Mouse (Mus musculus) midbrain, embryonic 16.5 days (tissue): Measurements from ENCODE around the gene Tex44. TPM values are rescaled to one million over a fixed set of nuclear protein-coding genes. Genes with fewer than 3 reads are reported as not detected.

ENCODE experiments used
- ATAC-seq: fragments of 200-750 bp; cut with Nextera tagmentation; 2 replicates; pipeline ENCODE4 v1.8.0; 2017; ENCODE audit warnings: moderate TSS enrichment
- H3K27ac ChIP-seq: fragments of 300-500 bp; sonication (generic); 2 replicates; pipeline ENCODE4 v1.5.1; 2014; ENCODE audit warnings: mild to moderate bottlenecking, low read length, mixed read lengths
- H3K27me3 ChIP-seq: fragments of 300-500 bp; sonication (generic); 2 replicates; pipeline ENCODE4 v1.6.1; 2014; ENCODE audit warnings: low read depth, low read length, mixed read lengths; ENCODE audit not compliant: control insufficient read depth, insufficient read depth
- H3K36me3 ChIP-seq: fragments of 300-500 bp; sonication (generic); 2 replicates; pipeline ENCODE4 v1.6.1; 2014; ENCODE audit warnings: mild to moderate bottlenecking, low read length, moderate library complexity, mixed read lengths; ENCODE audit not compliant: control insufficient read depth, insufficient read depth
- H3K4me1 ChIP-seq: fragments of 300-500 bp; sonication (generic); 2 replicates; pipeline ENCODE4 v1.6.1; 2014; ENCODE audit warnings: mild to moderate bottlenecking, low read length, mixed read lengths; ENCODE audit not compliant: control insufficient read depth, insufficient read depth
- H3K4me2 ChIP-seq: fragments of 300-500 bp; sonication (generic); 2 replicates; pipeline ENCODE4 v1.6.1; 2014; ENCODE audit warnings: mild to moderate bottlenecking, low read length, mixed read lengths
- H3K4me3 ChIP-seq: fragments of 300-500 bp; sonication (generic); 2 replicates; pipeline ENCODE4 v1.5.1; 2014; ENCODE audit warnings: low read depth, mild to moderate bottlenecking, low read length, moderate library complexity, mixed read lengths
- H3K9ac ChIP-seq: fragments of 300-500 bp; sonication (generic); 2 replicates; pipeline ENCODE4 v1.6.1; 2014; ENCODE audit warnings: low read depth, low read length, mixed read lengths
- H3K9me3 ChIP-seq: fragments of 300-500 bp; sonication (generic); replicated peaks from 2 replicates; pipeline ENCODE4 v1.6.1; 2014; ENCODE audit warnings: mild to moderate bottlenecking, low read length, mixed read lengths; ENCODE audit not compliant: control insufficient read depth, poor library complexity, severe bottlenecking
- WGBS: fragments of 180-500 bp; shearing (Covaris S2); extraction: QIAGEN DNeasy Blood & Tissue Kit; methylation state at CpG from one replicate; pipeline ENCODE4 v1.1.7; 2014; 5-methylcytosine and 5-hydroxymethylcytosine counted together
- polyA plus RNA-seq: library from polyadenylated mRNA; unstranded; fragments of >200 nt; fragmentation: Nextera tagmentation; extraction: Ambion mirVana; gene quantifications from 2 replicates; pipeline ENCODE4 v1.2.1, GENCODE M21; 2015

Gene Tex44
- polyA plus RNA-seq, 1 experiment from 2014 or later = not detected

DNA sequence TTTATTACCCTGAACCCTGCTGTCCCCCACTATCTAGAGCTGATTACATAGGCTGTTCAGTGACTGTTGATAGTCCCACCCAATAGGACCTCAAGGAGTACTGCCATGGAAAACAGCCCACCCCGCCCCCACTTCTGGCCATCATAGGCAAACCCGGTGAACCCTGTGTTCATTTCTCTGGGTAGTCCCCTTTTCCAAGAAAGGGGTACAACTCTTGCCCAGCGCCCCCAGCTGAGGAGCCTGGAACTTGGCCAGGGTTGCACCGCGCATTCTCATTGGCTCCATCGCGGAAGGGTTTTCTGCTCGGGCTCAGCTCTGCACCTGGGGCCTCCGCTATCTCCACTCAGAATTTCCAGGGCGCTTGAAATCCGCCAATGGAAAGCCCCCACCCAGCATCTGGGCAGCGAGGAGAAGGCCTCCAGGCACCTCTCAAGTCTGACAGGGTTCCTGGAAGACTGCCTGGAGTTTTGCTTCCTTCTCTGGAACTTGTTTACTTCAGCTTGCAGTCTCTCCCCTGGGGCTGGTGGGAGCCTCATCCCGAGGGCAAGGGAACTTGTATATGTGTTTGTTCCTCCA, 21.6 kb downstream of the Tex44 start:
- no peaks in the 10 kb centered on the region for H3K27me3 ChIP-seq
- no peak overlapping the region for H3K4me2 ChIP-seq
- peak overlapping the region; percentile 33; the same call in 1 of the 2 replicates for H3K27ac ChIP-seq
- H3K4me1 ChIP-seq = peaks cover 13% of the 10 kb centered on the region
- ATAC-seq = no peak
- no peaks in the 10 kb centered on the region for H3K9me3 ChIP-seq
- H3K9ac ChIP-seq = peak overlapping the region; percentile 30; the same call in 1 of the 2 replicates
- H3K36me3 ChIP-seq = no peaks in the 10 kb centered on the region
- H3K4me3 ChIP-seq = no peak overlapping the region
- 44% methylated on average over 13 of the region's 13 CpGs for WGBS

DNA sequence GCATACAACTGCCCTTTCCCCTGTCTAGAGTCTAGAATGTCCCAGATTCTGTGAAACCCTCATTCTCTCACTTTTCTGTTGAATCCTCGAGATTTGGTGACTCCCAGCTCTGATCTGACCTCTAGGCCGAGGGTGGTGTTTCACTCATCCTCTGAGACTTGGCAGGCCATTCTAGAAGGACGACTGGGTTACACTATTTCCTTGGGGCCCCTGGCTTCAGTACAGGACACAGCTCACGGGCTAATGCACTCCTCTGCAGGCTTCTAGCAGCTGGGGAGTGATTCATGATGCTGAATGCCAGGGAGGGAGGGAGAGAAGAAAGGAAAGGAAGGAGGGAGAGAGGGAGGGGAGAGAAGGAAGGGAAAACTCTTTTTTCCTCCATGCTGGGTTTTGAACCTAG, 22.1 kb downstream of the Tex44 start:
- H3K9ac ChIP-seq = 0 out of 2 replicates have a peak overlapping the region, but pooled peaks have one; percentile 30
- H3K9me3 ChIP-seq = no peaks in the 10 kb centered on the region
- H3K36me3 ChIP-seq = no peaks in the 10 kb centered on the region
- no peaks in the 10 kb centered on the region for H3K27me3 ChIP-seq
- no peak for ATAC-seq
- WGBS = 32% methylated on average over 4 of the region's 4 CpGs
- H3K27ac ChIP-seq = no peak overlapping the region
- peaks cover 9% of the 10 kb centered on the region for H3K4me1 ChIP-seq
- no peak overlapping the region for H3K4me2 ChIP-seq
- no peak overlapping the region for H3K4me3 ChIP-seq

DNA sequence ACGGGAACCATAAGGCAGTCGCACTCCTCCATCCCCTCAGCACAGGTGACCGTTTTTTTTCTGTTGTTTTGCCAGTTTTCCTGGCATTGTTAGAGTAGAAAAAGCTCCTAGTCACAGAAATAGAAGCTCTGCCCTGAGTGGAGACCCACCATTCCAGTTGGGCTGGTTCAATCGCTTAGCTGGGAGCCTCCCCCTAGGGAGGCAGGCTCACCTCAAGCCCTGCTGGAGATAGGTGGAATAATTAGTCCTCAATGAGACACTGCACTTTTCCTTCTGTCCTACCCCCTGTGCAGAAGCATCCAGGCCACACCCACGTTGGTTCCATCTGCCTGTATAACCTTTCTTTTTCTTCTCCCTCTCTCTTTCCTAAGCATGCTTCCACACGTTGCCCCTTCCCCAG, 23.8 kb downstream of the Tex44 start:
- Histone ChIP-seq H3K9me3 (no peaks in the 10 kb centered on the region), H3K9ac (no peak overlapping the region), H3K4me2 (no peak overlapping the region), H3K27ac (no peak overlapping the region), H3K4me1 (no peaks in the 10 kb centered on the region), H3K36me3 (no peaks in the 10 kb centered on the region), H3K4me3 (no peak overlapping the region), H3K27me3 (no peaks in the 10 kb centered on the region)
- 50% methylated on average over 6 of the region's 6 CpGs for WGBS
- no peak for ATAC-seq

- Histone ChIP-seq H3K4me2 (no peak overlapping the region), H3K9ac (no peak overlapping the region)
- WGBS = 72% methylated on average over 5 of the region's 5 CpGs
Observed at GRCm38 (mm10) chr1:86452713-86453112, 26.6 kb downstream of the Tex44 start.

DNA sequence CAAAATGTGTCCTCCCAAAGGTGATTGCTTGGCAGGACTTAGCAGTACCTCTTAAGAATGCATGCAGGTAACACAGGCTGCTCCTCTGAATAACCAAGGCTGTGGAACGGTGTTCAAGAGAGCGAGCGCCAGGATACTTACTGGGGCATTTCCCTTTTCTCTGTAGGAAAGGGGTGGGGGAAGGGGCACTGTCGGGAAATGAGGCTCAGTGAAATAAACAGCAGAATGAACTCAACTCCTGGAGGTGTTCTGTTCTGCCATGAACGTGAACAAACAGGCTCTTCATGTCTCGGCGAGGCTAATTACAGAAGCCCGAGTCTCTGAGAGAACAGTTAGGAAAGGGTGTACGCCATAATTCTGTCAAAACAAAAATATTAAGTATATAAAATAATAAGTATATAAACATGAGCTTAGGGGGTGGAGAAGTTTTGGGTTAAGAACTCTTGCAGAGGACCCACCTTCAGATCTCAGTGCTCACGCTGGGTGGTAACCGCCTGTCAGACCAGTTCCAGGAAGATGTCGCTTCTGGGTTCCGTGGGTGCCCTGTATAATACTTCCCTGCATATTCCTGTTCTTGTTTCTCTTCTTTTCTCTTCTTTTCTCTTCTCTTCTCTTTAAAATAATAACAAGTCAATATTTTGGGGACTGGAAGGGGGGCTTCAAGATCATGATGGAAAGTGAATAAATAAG, 30.9 kb downstream of the Tex44 start:
- Histone ChIP-seq H3K4me3 (no peak overlapping the region), H3K4me1 (no peaks in the 10 kb centered on the region), H3K9me3 (no peaks in the 10 kb centered on the region), H3K27ac (no peak overlapping the region), H3K4me2 (no peak overlapping the region), H3K9ac (no peak overlapping the region), H3K27me3 (no peaks in the 10 kb centered on the region), H3K36me3 (no peaks in the 10 kb centered on the region)
- no peak for ATAC-seq
- 73% methylated on average over 13 of the region's 13 CpGs for WGBS

More at GRCm38 (mm10) chr1:86452713-86453112, 26.6 kb downstream of the Tex44 start:
- no peaks in the 10 kb centered on the region for H3K4me1 ChIP-seq
- no peaks in the 10 kb centered on the region for H3K27me3 ChIP-seq
- no peak overlapping the region for H3K27ac ChIP-seq
- no peak for ATAC-seq
- no peaks in the 10 kb centered on the region for H3K9me3 ChIP-seq
- no peak overlapping the region for H3K4me3 ChIP-seq
- no peaks in the 10 kb centered on the region for H3K36me3 ChIP-seq

DNA sequence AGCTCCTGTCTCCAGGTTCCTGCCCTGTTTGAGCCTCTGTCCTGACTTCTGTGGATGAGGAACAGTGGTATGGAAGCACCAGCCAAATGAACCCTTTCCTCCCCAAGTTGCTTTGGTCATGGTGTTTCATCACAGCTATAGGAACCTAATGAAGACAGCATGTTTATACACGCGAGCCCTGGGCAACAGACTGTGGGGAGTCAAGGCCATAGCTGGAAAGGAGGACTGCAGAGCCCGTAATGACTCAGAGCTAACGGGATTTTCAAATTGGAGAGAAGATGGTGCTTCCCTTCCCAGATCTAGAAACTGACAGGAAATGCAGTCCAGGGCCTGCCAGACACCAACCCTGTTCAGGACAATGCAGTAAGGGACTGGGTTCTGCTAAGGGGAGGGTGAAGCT, 33.2 kb downstream of the Tex44 start:
- no peaks in the 10 kb centered on the region for H3K9me3 ChIP-seq
- 81% methylated on average over 4 of the region's 4 CpGs for WGBS
- H3K27me3 ChIP-seq = no peaks in the 10 kb centered on the region
- no peak overlapping the region for H3K9ac ChIP-seq
- H3K4me1 ChIP-seq = no peaks in the 10 kb centered on the region
- no peak overlapping the region for H3K27ac ChIP-seq
- no peak for ATAC-seq
- H3K4me3 ChIP-seq = no peak overlapping the region
- no peak overlapping the region for H3K4me2 ChIP-seq
- H3K36me3 ChIP-seq = no peaks in the 10 kb centered on the region

DNA sequence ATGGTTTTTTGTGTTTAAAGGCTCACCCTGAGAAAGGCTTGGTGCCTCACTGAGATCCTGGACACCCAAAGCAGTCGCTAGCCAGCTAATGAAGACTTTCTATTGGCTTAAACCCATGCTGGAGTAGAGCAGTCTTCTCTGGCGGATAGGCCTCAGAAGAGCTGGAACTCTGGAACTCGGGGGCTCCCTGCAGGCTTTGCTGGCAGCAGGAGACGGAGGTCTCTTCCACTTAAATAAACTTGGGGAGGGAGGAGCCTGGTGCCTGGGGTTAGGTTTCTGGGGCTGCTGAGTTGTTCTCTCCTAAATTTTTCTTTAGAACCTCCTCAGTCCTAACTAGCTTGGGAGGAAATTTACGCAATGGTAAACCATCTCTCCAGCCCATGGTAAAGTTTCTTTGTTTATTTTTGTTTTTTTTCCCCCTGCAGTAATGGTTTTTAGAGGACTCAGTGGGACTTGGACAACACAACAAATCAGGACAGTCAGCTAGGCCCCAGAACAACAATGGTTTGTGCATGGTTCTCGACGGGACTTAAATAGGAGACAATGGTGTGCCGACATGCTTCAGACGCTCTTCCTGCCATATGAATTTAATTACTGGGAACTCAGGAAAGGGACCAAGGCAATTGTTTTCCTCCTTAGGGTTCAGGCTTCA, 38.2 kb downstream of the Tex44 start:
- Histone ChIP-seq H3K36me3 (no peaks in the 10 kb centered on the region), H3K4me2 (no peak overlapping the region), H3K9me3 (no peaks in the 10 kb centered on the region), H3K9ac (no peak overlapping the region), H3K27ac (peak overlapping the region; percentile 60; the same call in 1 of the 2 replicates), H3K4me3 (no peak overlapping the region), H3K4me1 (no peaks in the 10 kb centered on the region), H3K27me3 (no peaks in the 10 kb centered on the region)
- no peak for ATAC-seq
- 36% methylated on average over 9 of the region's 9 CpGs for WGBS

DNA sequence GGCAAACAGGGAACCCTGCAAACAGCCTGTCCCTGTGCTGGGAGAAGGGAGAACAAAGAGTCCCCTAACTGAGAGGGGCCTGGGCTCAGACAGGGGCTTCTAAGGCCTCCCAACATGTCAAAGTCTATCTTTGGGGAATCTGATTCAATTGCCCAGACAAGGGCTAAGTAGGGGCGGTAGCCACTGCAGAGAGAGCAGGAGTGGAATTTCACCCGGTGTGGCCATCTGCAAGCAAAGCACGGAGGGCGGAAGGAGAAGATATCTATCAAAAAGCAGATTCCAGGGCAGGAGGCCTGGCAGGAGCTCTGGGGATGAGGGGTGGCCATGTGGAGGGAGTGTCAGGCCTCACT, 38.7 kb downstream of the Tex44 start:
- Histone ChIP-seq H3K36me3 (no peaks in the 10 kb centered on the region), H3K27ac (peak overlapping the region; percentile 60; the same call in 1 of the 2 replicates), H3K27me3 (no peaks in the 10 kb centered on the region), H3K9ac (no peak overlapping the region), H3K4me2 (no peak overlapping the region), H3K4me3 (no peak overlapping the region), H3K9me3 (no peaks in the 10 kb centered on the region), H3K4me1 (no peaks in the 10 kb centered on the region)
- no peak for ATAC-seq
- 42% methylated on average over 4 of the region's 4 CpGs for whole genome bisulfite sequencing

GRCm38 (mm10) chr1:86467416-86467815, 41.3 kb downstream of the Tex44 start:
- Histone ChIP-seq H3K36me3 (no peaks in the 10 kb centered on the region), H3K4me1 (0 out of 2 replicates have a peak, but pooled peaks cover 2% of the 10 kb centered on the region), H3K27ac (no peak overlapping the region), H3K4me3 (no peak overlapping the region), H3K4me2 (no peak overlapping the region), H3K9ac (no peak overlapping the region), H3K9me3 (no peaks in the 10 kb centered on the region), H3K27me3 (no peaks in the 10 kb centered on the region)
- ATAC-seq = no peak
- WGBS = 91% methylated on average over 8 of the region's 8 CpGs
